Mouse (Mus musculus) frontal cortex, postnatal 36 days (tissue): ENCODE data around the gene Phgr1.

ENCODE experiments used
- DNase-seq, 2 experiments: peaks; one replicate each; pipeline ENCODE4 v3.0.0; 2022; ENCODE audit warnings: low spot score in 2 of 2

The Phgr1 gene

DNA sequence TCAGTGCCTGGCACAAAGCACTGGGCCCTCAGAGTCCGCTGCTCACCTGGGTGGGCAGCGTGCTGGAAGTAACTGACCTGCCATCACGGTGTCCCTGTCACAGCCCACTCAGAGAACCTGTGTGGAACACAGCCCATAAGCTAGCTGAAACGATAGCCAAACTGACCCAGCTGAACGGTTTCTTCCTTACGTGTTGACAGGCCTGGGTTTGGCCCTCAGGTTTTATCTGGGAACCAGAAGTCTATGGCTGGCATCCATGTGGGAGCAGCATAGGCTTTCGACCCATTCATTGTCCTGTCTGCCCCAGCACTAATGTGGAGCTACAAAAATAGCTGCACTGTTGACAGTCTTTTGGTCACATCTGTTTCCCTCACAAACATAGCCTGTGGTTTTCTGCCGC is 22.1 kb upstream of the Phgr1 start:
- no peak for DNase-seq

DNA sequence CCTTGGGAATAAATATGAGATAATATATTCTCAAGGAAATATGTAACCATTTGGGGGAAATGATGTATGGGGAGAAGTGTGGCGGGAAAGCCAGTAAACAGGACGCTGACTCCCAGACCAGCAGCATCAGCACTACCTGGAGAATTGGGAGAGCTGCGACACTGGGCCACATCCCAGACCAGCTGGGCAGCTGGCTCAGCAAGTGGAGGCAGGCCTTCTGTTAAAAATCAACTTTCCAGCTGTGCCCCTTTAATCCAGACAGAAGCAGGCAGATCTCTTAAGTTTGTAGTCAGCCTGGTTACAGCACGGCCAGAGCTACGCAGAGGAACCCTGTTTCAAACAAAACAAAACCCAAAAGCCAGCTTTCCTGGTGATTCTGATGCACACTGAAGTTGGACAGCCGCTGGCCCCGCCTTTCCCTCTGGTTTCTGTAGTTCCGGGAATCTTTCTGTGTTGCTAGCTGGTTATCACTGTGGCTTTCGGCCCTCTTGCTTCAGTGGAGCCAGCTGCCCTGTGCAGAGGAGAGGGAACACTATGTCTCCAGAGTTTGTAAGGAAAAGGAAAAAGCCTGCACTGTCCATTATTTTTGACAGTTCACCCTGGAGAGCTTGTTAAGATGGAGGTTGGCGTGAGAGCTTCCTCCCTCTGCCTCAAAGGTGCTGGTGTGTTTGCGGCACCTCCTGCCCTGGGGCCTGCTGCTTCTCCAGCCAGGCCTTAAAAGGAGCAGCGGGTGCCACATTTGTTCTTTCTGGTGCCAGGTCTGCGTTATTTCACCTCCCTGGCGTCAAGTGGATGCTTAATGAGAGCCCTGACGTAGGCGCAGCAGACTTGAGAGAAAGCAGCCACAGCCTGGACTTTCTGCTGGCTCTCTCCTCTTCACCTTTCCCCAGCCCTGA is 20.4 kb upstream of the Phgr1 start:
- DNase-seq: no peak

DNA sequence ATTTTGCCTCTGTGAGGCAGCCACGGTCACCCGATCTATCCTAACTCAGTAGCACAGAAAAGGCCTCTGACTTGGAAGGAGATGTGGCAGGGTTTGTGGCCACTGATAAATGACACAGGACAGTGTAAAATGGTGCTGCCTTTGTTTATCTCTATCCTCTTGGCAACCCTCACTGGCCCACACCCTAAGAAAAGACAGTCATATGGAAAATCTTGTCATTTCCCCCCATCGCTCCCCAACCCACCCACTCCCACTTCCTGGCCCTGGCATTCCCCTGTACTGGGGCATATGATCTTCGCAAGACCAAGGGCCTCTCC is 19.8 kb upstream of the Phgr1 start:
- DNase-seq: no peak

DNA sequence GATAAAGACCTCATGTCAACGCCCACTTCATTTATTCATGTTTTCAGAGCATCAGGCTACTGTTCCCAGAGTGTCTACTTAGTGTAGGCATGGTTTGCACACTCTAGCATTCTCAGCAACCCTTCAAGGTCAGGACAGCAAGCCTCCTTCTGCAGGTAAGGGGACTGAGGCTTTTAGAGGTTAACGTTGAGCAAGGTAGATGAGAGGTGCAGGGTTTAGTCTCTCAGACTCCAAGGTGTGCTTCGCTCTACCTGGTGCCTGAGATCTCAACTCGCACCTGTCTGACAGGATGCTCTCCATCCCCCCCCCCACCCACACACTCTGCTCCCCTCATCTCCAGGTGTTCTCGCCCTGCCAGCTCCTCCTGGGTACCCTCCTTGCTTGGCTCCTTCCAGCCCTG is 18.4 kb upstream of the Phgr1 start:
- DNase-seq: no peak

DNA sequence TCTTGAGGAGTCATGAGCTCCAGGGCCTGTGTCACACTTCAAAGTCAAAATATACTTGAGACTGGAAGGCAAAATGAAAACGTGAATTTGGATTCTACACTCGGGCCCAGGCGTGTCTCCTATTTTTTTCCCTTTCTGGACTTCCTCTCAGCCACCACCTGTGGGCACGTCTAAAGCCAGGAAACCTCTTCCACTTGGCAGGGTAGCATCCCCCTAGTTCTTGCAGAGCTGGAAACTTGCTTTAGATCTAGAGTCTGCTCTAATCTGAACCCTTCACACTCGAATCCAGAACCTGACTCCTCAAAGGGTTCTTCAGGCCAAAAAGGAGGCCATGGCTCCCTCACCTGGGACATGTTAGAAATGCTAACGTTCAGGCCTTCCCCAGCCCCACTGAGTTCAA is 17.2 kb upstream of the Phgr1 start:
- DNase-seq: no peak

DNA sequence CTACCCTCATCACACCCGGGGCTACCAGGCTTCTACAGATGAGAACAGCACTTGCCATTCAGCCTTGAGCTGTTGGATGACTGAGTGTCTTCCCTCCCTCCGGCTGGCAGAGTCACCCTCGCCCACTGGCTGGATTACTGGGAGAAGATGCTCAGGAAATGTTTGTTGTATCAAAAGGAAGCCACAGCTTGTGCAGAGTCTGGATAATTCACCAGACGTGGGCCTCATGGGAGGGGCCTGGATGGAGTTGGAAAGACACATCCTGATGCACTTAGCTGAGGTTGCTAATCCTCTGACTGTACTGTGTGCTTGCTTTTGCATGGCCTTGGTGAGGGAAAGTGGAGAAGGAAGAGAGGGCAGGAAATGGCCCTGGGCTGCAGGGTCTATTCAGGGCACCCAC is 16.5 kb upstream of the Phgr1 start:
- DNase-seq: no peak

DNA sequence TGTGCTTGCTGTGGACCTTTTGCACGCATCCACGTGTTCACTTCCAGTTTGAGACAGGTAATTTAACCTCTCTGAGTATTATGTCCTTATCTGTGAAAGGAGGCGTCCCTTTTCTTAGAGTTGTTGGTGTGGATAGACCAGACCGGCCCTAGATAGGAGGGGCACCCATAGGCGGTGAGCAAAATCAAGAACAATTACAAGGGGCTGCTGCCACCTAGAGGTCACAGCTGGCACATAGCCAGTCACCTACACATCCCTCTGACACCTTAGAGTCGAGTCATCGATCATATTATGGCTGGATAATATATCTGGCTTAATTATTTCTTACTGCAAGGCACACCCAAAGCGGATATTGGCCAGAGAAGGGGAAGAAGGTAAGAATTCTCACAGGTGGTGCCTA is 12.7 kb upstream of the Phgr1 start:
- DNase-seq: no peak

DNA sequence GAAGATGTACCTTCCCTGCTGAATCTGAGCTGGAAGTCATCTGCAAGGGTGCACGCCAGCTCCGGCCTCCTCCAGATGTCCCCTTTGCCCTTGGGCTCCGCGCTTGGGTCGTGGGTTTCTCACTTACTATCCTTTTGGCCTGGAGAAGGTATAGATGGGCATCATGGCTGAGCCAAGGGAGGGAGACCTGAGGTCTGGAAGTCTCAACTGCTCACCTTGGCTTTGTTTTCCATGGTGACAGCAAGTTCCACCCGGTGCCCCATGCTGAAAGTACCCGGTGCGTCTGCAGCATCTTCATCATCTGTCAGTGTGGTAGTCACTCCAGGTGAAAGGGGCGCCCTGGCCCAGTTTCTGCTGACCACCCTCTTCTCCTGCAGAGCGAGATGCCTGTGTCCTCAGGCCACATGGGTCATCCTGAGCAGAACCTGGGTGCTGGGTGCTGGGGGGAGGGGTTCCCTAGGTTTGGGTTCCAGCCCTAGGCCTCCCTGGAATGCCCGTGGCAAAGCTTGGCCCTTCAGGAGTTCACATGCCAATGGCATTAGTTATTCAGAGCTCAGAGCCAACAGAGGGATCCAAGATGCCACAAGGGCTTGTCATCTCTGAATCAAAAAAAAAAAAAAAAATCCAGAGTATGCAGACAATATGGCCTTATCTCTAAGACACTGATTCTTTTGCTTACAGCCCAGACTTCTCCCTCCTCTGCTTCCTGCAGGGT is 12.1 kb upstream of the Phgr1 start:
- no peak for DNase-seq

DNA sequence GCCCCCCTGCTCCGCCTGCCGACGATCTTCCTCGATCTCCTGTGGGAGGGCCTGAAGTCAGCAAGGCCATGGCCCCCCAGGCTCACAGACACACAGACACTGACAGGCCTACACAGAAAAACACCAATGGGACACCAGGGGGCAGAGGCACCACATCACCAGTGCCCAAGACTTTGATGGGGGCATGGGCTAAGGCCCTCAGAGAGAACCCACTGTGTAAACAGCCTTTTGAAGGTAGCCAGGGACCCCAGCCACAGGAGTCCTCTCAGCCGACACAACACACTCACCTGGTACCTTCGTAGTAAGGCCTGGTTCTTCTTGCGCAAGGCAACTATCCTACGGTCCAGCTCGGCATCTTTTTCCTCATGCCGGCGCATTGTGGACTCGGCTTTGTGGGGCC is 11.2 kb upstream of the Phgr1 start:
- DNase-seq: no peak

DNA sequence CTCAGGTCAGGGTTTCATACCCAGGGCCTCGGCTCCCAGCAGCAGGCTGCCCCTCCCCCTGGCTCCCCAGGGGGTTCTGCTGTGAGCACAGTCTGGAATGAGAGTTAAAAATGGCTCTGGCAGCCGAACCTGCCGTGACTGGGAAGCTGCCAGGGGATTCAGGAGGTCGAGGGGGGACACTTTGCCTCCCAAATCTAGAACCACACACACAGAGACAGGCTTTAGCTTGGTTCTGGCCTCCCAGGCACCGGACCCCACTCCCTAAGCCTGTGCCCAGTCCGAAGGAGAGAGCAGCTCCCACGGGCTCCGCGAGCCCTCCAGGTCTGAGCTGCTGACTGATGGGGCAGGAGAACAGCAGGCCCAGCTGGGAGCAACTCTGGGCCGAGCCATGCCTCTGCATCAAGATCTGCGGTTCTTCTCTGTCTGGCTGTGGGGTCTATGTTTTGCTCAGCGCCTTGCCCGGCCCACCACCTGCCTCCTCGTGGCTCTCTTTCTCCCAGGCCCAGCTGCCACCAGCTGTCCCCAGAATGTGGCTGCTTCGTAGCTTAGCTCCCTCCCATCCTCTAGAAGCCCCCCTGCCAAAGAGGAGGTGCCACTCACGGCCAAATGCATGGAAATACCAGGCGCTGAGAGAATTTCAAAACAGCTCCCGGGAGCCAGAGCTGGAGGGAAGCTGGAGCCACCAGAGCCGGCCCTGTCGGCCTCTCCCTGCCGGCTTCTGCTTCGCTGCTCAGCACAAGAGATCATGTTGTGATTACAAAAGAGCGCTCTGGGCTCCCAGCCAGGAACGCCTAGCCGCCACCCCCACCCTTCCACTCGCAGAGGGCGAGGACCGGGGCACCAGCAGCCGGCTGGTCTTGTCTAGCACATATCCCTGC is 10.4 kb upstream of the Phgr1 start, which contains the start of gene Ccdc9b:
Gene Ccdc9b (minus strand): TSS at position 756 of the 878 bp plus-strand sequence.
- peak; percentile 84 to 86 for DNase-seq

DNA sequence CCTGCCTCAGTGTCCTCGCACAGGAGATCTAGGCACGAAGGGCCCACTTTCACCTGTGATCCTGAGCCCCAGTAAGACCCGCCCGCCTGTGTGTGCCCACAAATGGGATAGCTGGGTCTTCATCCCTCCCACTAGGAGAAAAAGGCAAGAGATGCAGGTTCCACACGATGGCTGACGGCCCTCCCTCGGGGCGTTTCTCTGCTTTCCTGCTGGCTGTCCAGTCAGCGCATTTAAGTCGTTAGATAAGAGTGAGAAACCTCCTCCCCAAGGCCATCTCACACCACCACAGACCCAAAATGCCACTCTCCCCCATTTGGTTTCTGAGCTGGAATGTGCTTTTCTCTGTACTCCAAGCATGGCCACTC is 9.8 kb upstream of the Phgr1 start:
- no peak for DNase-seq

DNA sequence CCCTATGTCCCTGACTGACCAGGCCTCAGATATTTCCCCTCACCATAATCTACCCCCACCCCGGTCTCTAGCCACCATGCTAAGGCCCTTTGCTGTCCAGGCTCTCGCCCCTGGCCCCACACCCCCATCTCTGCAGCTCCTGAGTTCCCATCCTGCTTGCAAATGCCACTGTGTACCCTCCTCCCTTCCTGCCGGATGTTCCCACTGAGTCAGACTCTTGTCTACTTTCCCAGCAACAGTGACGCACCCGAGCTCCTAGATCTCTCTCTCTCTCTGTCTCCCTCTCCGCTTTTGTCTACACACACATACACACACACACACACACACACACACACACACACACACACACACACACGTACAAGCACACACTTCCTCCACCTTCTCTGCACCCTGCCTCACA is 9.1 kb upstream of the Phgr1 start:
- peak in 1 of 2 experiments; percentile 61 for DNase-seq

DNA sequence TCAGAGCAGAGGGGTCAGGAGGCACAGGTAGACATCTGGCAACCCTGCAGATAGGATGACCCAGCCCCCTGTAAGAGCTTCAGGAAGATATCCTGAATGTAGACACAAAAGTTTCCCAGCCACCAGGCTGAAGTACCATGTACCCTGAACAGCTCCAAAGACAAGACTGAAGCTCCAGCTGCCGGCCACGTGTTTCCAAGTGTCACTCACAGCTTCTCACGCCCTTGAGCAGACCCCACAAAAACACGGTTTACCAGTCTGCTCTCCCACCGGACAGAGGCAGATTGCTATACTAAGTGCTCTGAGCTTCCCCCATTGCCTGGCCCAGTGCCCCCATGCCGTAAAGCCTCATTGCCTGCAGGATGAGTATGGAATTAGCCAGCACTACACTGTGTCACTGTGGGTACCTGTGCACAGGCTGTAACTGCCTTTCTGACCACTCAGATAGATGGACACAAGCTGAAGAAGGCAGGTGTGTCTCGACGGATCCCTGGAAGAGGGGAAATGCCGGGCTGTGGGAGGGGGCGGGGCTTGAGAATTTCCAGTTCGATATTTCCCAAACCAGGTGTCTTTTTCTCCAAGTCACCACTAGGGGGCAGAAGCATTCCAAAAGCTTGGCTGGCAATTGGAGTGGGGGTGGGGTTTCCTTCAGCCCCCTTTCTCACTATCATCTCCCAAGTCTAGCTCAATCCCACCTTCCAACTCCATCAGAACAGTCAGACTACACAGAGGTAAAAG is 8.3 kb upstream of the Phgr1 start:
- no peak for DNase-seq

DNA sequence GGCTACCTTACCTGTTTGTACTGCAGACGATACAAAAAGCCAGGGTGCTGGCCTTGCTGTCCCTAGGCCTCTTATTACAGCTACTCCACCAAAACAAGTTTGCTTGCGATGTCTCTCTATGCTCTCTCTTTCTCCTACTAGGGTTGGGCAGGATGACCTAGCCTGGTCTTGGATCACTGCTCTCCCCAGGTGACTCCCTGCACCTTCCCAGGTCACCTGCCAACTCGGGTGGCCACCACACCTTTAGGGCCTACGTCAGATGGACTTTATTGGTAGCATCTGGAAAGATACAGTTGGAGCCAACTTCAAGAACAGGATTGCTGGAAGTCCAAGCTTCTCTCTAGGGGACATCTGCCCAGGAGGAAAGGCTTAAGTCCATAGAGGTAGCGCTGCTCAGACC is 7.7 kb upstream of the Phgr1 start:
- no peak for DNase-seq

DNA sequence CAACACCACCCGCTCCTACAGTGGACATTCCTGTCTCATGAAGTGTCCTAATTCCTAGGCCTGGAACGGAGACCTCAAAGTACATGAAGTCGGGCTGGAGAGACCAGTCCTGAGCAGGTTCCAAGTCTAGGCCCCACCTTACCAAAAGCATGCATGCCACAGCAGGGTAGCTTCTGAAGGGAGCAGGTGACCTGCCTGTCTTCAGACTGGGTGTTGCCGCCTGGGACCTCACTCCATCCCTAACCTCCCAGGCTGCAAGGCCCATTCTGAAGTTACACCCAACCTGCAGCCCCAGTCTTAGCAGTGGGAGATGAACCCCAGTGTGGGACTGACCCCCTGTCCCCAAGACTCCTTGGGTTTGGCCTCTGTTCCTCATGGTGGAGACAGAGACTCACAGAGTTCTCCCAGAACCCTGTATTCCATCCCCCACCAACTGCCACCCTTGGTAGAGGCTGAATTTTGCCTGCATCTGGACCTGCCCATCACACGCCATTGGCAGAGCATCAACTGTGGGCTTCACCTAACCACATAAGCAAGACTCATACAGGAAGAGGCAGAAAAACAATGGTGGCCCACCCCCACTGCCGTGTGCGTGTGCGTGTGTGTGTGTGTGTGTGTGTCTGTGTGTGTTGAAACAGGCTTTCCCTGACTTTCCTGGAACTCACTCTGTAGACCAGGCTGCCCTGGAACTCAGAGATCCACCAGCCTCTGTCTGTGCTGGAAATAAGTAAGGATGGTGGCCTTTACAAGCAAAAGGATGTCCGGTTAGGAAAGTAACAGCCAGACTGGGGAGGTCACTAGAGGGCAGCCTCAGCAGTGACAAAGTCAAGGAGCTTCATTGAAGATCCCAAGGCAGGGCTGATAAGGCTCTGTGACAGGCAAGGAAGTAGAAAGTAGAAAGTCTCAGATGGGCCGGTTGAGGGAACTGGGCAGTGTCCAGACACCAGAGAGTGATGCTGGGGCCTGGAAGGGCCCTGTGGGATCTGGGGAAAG is 6.2 kb upstream of the Phgr1 start:
- no peak for DNase-seq

DNA sequence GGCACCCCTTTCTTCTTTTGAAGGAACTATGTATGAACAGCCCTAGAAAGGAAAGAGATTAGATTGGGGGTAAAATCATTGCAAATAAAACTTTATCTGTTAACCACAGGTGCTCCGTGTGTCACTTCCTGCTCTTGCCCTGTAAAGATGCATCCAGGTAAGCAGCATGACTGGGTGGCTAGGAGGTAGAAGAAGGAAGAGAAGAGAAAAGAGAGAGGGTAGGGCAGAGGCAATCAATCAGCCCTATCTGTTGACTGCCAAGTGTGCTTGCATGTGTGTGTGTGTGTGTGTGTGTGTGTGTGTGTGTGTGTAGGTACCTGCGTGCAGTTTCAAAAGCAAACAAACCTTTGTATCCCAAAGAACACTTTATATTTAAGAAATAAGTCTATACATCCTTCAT is 2.0 kb downstream of the Phgr1 start:
- DNase-seq: no peak

DNA sequence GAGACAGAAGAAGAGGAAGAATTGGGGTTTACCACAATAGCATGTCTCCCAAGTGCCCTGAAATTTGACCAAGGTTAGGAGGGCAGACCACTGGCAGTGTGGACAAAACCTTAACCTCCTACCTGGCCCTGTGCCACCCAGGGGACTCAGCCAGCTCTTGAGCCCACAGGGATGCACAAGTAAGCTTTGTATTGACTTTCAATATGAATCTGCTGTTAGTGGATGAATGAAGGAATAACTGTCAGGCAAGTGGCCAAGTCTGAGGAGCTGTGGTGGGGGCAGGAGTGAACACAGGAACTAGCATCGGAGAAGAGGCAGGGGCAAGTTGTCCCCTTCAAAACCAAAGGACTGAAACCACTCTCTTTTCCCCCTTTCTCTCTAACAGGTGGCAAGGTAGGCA is 2.8 kb downstream of the Phgr1 start:
- peak in 1 of 2 experiments; percentile 51 for DNase-seq

DNA sequence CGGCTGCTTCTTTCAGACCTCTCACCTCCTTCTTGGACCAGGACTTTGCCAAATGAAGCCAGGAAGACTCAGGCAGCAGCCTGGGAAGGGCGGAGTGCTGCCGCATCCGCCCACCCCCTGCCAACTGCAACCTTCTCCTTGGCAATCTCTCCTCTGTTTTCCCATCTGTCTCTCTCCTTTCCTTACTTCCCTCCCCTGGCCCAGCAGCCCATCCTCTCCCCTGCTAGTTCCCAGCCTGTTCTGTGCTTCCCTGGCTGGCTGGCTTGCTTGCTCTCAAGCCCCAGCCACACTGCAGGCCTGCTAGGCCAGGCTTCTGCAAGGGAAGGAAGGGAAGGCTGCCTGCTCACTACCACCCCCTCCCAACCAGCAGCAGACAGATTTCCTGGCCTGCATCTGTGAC is 3.3 kb downstream of the Phgr1 start:
- peak; percentile 73 to 83 for DNase-seq

DNA sequence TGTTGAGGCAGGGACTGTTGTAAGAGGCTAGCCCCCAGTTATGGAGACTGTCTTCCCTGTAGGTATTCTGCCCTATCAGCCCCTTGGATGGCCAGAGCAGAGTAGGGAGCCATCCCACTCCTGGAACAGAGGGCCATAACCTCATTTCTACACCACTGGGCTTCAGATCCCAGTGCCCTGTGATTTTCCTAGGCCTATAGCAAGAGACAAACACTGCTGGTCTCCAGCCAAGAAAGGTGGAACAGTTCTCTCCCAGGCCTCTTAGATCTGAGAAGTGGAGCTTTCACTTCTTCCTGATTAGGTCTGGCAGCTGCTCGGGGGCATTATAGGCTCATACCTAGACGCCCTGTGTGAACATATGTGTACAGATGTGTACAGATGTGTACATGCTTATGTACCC is 3.7 kb downstream of the Phgr1 start:
- DNase-seq: no peak

DNA sequence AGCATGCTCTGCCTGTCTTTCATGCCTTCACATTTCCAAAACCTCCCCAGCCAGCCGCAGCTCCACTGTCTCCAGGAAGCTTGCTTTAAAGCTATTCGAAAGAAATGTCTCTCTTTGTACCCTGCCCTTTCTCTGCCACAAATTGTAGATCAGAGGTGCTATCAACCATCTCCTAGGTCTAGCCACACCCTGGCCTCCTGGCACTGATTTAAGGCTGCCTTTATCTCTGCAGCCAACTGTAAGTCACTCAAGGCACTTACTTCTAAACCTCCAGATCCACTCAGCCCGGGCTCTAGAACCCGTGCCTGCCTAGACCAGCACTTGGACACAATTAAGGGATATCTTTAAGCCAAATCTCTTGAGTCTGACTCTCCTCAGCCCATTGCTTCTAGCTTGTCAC is 5.8 kb downstream of the Phgr1 start:
- no peak for DNase-seq

DNA sequence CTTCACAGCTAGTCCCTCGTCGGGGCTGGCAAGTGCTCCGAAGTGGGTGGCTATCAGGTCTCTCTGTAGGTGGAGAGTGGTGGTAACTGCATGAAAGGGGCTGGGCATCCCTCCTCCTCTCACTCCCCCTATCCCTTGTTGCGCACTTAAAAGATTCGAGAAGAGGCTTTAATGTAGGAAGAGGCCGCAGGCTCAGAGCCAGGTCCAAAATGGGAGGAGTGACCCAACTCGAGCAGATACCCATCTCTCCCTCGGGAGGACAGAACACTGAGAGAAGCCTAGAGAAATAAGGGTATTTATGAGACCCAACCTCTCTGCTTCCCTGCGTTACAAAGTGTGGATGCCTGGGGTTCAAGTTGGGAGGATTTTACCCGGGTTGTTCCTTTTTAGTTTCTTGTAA is 6.5 kb downstream of the Phgr1 start:
- no peak for DNase-seq
